Mouse (Mus musculus) liver, embryonic 13.5 days (tissue): ENCODE measurements around the gene Nat8. TPM values are rescaled to one million over a fixed set of nuclear protein-coding genes. Genes with fewer than 3 reads are reported as not detected.
"Not testable (repeated sequence)": the region's sequence is repeated elsewhere in the genome, so short reads cannot be mapped to it uniquely, and the experiment has no call there.

Source experiments
- ATAC-seq: fragments of 200-750 bp; cut with Nextera tagmentation; 2 replicates; pipeline ENCODE4 v1.8.0; 2017; ENCODE audit warnings: low read depth, mild to moderate bottlenecking, moderate number of reproducible peaks, moderate library complexity
- DNase-seq: peaks from one replicate; pipeline ENCODE4 v3.0.0; 2022
- H3K27ac ChIP-seq: fragments of 300-500 bp; sonication (generic); 2 replicates; pipeline ENCODE4 v1.5.1; 2015; ENCODE audit warnings: moderate library complexity, mild to moderate bottlenecking, inconsistent platforms
- H3K27me3 ChIP-seq: fragments of 300-500 bp; sonication (generic); 2 replicates; pipeline ENCODE4 v1.6.1; 2015; ENCODE audit warnings: mild to moderate bottlenecking, inconsistent platforms
- H3K36me3 ChIP-seq: fragments of 300-500 bp; sonication (generic); 2 replicates; pipeline ENCODE4 v1.6.1; 2015; ENCODE audit warnings: mild to moderate bottlenecking, inconsistent platforms
- H3K4me1 ChIP-seq: fragments of 300-500 bp; sonication (generic); replicated peaks from 2 replicates; pipeline ENCODE4 v1.6.1; 2015; ENCODE audit warnings: inconsistent platforms
- H3K4me2 ChIP-seq: fragments of 300-500 bp; sonication (generic); 2 replicates; pipeline ENCODE4 v1.6.1; 2015; ENCODE audit warnings: inconsistent platforms, mild to moderate bottlenecking, moderate library complexity
- H3K4me3 ChIP-seq: fragments of 300-500 bp; sonication (generic); replicated peaks from 2 replicates; pipeline ENCODE4 v1.5.1; 2015; ENCODE audit warnings: mild to moderate bottlenecking, inconsistent platforms
- H3K9ac ChIP-seq: fragments of 300-500 bp; sonication (generic); 2 replicates; pipeline ENCODE4 v1.6.1; 2015; ENCODE audit warnings: mild to moderate bottlenecking, inconsistent platforms
- H3K9me3 ChIP-seq: fragments of 300-500 bp; sonication (generic); replicated peaks from 2 replicates; pipeline ENCODE4 v1.6.1; 2016; ENCODE audit warnings: inconsistent platforms
- WGBS: fragments of 180-500 bp; shearing (Covaris S2); methylation state at CpG from one replicate; pipeline ENCODE4 v1.1.7; 2015; ENCODE audit not compliant: insufficient replicate concordance; 5-methylcytosine and 5-hydroxymethylcytosine counted together
- polyA plus RNA-seq: library from polyadenylated mRNA; unstranded; fragments of >200 nt; fragmentation: Nextera tagmentation; extraction: Ambion mirVana; gene quantifications from 2 replicates; pipeline ENCODE4 v1.2.1, GENCODE M21; 2015

Gene Nat8
- not detected in 2 replicates for polyA plus RNA-seq

- no peak within 1 kb of the TSS for H3K27ac ChIP-seq
- no peak for DNase-seq
- no peak within 1 kb of the TSS for H3K4me2 ChIP-seq
- H3K9ac ChIP-seq: no peak within 1 kb of the TSS
- H3K27me3 ChIP-seq: no peaks in the 10 kb centered on the region
- H3K4me3 ChIP-seq: no peak within 1 kb of the TSS
- no peaks in the 10 kb centered on the region for H3K4me1 ChIP-seq
- H3K36me3 ChIP-seq: no peaks in the 10 kb centered on the region
- 58% methylated on average over 7 of the region's 7 CpGs for WGBS
- H3K9me3 ChIP-seq: no peaks in the 10 kb centered on the region
- ATAC-seq: no peak
These were observed at the start of gene Nat8 for GRCm38 (mm10) chr6:85831796-85832321. Nat8 (minus strand) TSS chr6:85832082.

DNA sequence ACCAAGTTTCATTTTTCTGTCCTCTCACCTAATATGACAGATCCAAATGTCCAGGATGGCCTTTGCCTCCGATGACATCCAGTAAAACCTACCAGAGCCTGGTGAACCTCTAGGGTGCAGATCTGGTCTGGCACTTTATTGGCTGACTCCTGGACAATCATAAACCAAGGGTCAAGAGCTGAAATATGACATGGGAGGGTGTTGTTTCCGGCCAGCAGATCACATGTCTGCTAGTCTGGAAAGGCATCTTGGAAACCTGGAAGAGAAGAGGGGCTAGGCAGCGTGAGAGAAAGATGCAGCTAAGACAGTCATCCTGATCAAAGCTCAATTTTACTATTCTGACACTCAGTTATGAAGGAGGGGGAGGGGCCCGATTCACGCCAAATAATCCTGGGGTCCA lies 37.1 kb upstream of the Nat8 start, which contains the start of gene Nat8f2:
Nat8f2 (minus strand) TSS at position 153 of the 400 bp plus-strand sequence.
- H3K9ac ChIP-seq, H3K4me2 ChIP-seq, ATAC-seq, H3K27ac ChIP-seq, H3K36me3 ChIP-seq, H3K4me3 ChIP-seq, DNase-seq, H3K4me1 ChIP-seq, H3K9me3 ChIP-seq, H3K27me3 ChIP-seq: not testable (repeated sequence)
- WGBS: 69% methylated on average over 5 of the region's 5 CpGs

DNA sequence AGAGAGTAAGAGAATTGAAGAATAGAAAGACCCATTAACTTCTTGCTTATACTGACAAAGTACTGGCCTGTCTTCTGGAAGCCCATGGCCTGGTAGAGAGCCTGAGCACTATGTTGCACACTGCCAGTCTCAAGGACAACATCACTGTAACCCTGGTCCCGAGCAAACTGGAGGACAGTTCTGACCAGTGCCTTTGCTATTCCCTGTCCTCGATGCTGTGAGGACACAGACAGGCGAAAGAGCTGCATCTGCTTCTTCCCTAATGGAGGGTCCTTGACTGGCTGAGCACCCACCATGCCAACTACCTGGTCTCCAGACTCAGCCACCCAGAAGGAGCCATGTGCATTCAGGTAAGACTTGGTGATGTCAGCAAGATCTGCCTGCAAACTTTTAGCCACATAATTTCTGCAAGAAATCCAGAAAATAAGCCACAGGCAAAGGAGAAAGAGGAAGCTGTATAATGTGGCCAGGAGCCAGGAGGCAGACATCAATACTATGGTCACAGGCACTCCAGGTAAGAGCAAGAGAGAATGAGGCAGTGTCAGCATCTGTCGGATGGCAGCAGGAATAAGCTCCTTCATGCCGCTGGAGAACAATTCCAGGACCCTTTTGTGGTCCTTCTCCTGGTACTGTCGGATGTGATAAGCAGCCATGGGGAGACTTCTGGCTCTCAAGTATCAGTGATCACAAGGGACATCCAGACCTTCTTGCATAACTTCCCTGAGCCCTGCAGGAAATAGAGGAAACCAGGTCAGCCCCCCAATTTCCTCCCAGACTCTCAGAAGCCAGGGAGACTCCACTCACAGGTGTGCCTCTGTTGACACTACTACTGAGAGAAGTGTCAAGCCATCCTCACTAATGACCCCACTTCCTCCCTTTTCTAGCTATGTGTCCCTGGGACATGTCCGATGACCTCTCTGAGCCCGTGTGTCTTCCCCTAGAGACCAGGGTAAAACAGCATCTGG lies 36.1 kb upstream of the Nat8 start:
- Histone ChIP-seq H3K9ac (no peak overlapping the region), H3K4me1 (no peaks in the 10 kb centered on the region), H3K36me3 (no peaks in the 10 kb centered on the region), H3K27ac (no peak overlapping the region), H3K4me2 (no peak overlapping the region), H3K4me3 (no peak overlapping the region), H3K9me3 (no peaks in the 10 kb centered on the region), H3K27me3 (no peaks in the 10 kb centered on the region)
- no peak for ATAC-seq
- no peak for DNase-seq
- 51% methylated on average over 8 of the region's 8 CpGs for WGBS

- H3K36me3 ChIP-seq, ATAC-seq, H3K4me3 ChIP-seq, H3K27me3 ChIP-seq, H3K4me1 ChIP-seq, H3K9me3 ChIP-seq, DNase-seq, H3K27ac ChIP-seq, H3K4me2 ChIP-seq, H3K9ac ChIP-seq: not testable (repeated sequence)
- 22% methylated on average over 1 of the region's 1 CpGs for WGBS
These were observed 35.1 kb upstream of the Nat8 start for GRCm38 (mm10) chr6:85866995-85867394.

DNA sequence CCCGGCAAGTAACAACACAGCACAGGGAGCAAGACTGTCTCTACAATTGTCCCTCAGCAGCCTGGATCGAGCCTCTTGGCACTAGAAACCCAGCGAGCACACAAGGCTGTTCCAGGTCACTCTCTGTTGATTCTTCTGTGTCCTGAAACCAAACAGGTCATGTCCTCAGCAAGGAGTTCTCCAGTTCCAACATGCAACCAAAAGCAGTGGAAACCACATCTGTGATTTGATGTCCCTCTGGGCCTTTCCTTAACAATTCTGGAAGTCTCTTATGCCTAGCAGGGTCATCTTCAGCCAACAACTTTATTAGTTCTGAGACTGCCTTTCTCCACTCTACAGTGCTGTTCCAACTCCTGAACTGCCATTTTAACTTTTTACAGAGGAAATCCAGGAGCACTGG lies 34.3 kb upstream of the Nat8 start:
- not testable (repeated sequence) for H3K4me2 ChIP-seq, H3K9ac ChIP-seq, H3K9me3 ChIP-seq, H3K27me3 ChIP-seq, H3K4me3 ChIP-seq, H3K4me1 ChIP-seq, H3K36me3 ChIP-seq, H3K27ac ChIP-seq, DNase-seq, ATAC-seq
- 57% methylated on average over 3 of the region's 3 CpGs for WGBS

DNA sequence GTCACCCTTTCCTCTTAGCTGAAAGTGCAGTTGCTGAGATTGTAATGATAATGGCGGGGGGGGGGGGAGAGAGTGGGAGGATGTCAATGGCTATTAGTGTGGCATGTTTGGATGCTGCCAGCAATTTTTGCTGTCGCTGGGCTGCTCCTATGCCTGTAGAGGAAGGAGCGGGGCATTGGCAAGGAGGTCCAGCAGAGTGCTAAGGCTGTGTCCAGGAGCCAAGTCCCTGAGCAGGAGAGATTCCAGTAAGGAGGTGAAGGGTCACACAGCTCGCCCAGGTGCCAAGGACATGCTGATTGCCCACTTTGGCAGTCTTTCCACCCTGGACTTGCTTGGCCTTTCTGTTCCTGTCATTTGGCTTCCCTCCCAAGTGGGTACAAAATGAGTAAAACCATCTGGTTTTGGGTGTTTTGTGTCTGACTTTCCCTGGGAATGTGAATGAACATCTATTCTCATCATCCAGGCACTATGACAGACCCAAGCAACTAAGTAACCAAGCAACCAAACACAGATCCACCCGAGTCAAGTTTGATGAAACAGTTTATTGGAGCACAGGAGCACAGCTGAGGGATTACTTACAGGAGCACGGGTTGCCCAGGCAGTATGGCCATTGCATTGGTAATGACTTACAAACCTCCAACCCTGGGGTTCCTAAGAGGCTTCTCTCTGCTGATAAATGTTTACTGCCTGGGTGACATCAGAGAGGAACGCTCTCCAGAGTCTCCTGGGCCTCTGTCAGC lies 33.2 kb upstream of the Nat8 start:
- not testable (repeated sequence) for ATAC-seq, H3K9ac ChIP-seq, H3K4me3 ChIP-seq, H3K36me3 ChIP-seq, H3K27me3 ChIP-seq, DNase-seq, H3K4me1 ChIP-seq, H3K4me2 ChIP-seq, H3K27ac ChIP-seq, H3K9me3 ChIP-seq
- WGBS: 46% methylated on average over 6 of the region's 7 CpGs

- 57% methylated on average over 2 of the region's 2 CpGs for WGBS
- Histone ChIP-seq H3K27me3 (no peaks in the 10 kb centered on the region; the same call in 1 of the 2 replicates), H3K4me1 (no peaks in the 10 kb centered on the region), H3K36me3 (no peaks in the 10 kb centered on the region), H3K9ac (no peak overlapping the region), H3K4me3 (no peak overlapping the region), H3K9me3 (no peaks in the 10 kb centered on the region), H3K27ac (no peak overlapping the region), H3K4me2 (no peak overlapping the region)
- DNase-seq (no peak), ATAC-seq (no peak)
These were observed 32.0 kb upstream of the Nat8 start for GRCm38 (mm10) chr6:85863840-85864239.

- H3K9me3 ChIP-seq: no peaks in the 10 kb centered on the region
These were observed 31.3 kb upstream of the Nat8 start for GRCm38 (mm10) chr6:85863136-85863535.

DNA sequence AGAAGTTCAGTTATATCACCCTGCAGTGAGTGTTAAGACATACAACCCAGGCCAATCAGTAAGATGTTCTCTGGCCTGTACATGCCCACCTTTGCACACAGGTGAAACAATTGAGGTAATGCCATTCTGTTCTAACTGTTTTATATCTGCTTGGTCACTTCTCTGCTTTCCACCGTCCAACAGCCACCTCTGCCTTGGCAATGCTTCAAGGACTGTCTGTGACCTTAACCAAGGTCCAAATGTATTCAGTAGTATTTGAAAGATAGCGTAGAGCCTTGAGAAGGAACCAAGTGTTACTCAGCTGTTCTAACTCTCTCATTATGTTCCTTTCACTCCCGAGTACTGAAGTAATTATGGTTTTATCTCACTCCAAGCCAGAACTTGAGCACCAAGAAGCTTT lies 30.7 kb upstream of the Nat8 start:
- Histone ChIP-seq H3K9ac (no peak overlapping the region), H3K36me3 (no peaks in the 10 kb centered on the region), H3K9me3 (no peaks in the 10 kb centered on the region), H3K27ac (no peak overlapping the region), H3K4me1 (no peaks in the 10 kb centered on the region), H3K4me3 (no peak overlapping the region), H3K4me2 (no peak overlapping the region), H3K27me3 (no peaks in the 10 kb centered on the region; the same call in 1 of the 2 replicates)
- ATAC-seq: no peak
- WGBS: 49% methylated on average over 3 of the region's 3 CpGs
- no peak for DNase-seq

More at GRCm38 (mm10) chr6:85863136-85863535, 31.3 kb upstream of the Nat8 start:
- DNase-seq: no peak
- H3K27me3 ChIP-seq: no peaks in the 10 kb centered on the region; the same call in 1 of the 2 replicates
- ATAC-seq: no peak
- 54% methylated on average over 2 of the region's 2 CpGs for whole genome bisulfite sequencing
- no peaks in the 10 kb centered on the region for H3K4me1 ChIP-seq
- no peaks in the 10 kb centered on the region for H3K36me3 ChIP-seq
- H3K9ac ChIP-seq: no peak overlapping the region
- no peak overlapping the region for H3K4me2 ChIP-seq
- no peak overlapping the region for H3K4me3 ChIP-seq
- H3K27ac ChIP-seq: no peak overlapping the region

- H3K36me3 ChIP-seq: no peaks in the 10 kb centered on the region
- no peak for DNase-seq
- no peak overlapping the region for H3K4me3 ChIP-seq
- H3K4me1 ChIP-seq: no peaks in the 10 kb centered on the region
- no peak overlapping the region for H3K9ac ChIP-seq
- no peak for ATAC-seq
- H3K4me2 ChIP-seq: no peak overlapping the region
- no peak overlapping the region for H3K27ac ChIP-seq
- H3K27me3 ChIP-seq: no peaks in the 10 kb centered on the region; the same call in 1 of the 2 replicates
- WGBS: 67% methylated on average over 3 of the region's 3 CpGs
- no peaks in the 10 kb centered on the region for H3K9me3 ChIP-seq
These were observed 29.4 kb upstream of the Nat8 start for GRCm38 (mm10) chr6:85861247-85861646.

GRCm38 (mm10) chr6:85856194-85856678 lies 24.4 kb upstream of the Nat8 start:
- no peak for ATAC-seq
- Histone ChIP-seq H3K9me3 (no peaks in the 10 kb centered on the region), H3K4me1 (no peaks in the 10 kb centered on the region; the same call in 1 of the 2 replicates), H3K4me3 (no peak overlapping the region), H3K9ac (no peak overlapping the region), H3K27me3 (no peaks in the 10 kb centered on the region; the same call in 1 of the 2 replicates), H3K36me3 (no peaks in the 10 kb centered on the region), H3K4me2 (no peak overlapping the region), H3K27ac (no peak overlapping the region)
- no peak for DNase-seq
- 38% methylated on average over 1 of the region's 1 CpGs for WGBS
